Mouse (Mus musculus): ENCODE data around the gene Tanc1.

Tanc1 gene

GRCm38 (mm10) chr2:59653306-59654165, 41.7 kb downstream of the Tanc1 start:
- DNase-seq, result no peak

- DNase-seq, result peak; percentile 39
These were observed 43.6 kb downstream of the Tanc1 start for GRCm38 (mm10) chr2:59655471-59655870.

- DNase-seq, result no peak
These were observed 44.8 kb downstream of the Tanc1 start for GRCm38 (mm10) chr2:59656680-59657079.

GRCm38 (mm10) chr2:59659686-59660085, 47.8 kb downstream of the Tanc1 start:
- DNase-seq, result no peak

- DNase-seq, result no peak
These were observed 49.3 kb downstream of the Tanc1 start for GRCm38 (mm10) chr2:59660891-59661805.

- DNase-seq, result no peak
These were observed 53.1 kb downstream of the Tanc1 start for GRCm38 (mm10) chr2:59664803-59665567.

GRCm38 (mm10) chr2:59666533-59666932, 54.7 kb downstream of the Tanc1 start:
- DNase-seq, result no peak

- no peak for DNase-seq
These were observed 58.5 kb downstream of the Tanc1 start for GRCm38 (mm10) chr2:59670087-59671060.

- DNase-seq, result no peak
These were observed 59.8 kb downstream of the Tanc1 start for GRCm38 (mm10) chr2:59671671-59672070.

GRCm38 (mm10) chr2:59672086-59672485, 60.2 kb downstream of the Tanc1 start:
- DNase-seq, result no peak

GRCm38 (mm10) chr2:59672686-59673085, 60.8 kb downstream of the Tanc1 start:
- no peak for DNase-seq

- DNase-seq, result no peak
These were observed 61.5 kb downstream of the Tanc1 start for GRCm38 (mm10) chr2:59673351-59673750.

- no peak for DNase-seq
These were observed 62.0 kb downstream of the Tanc1 start for GRCm38 (mm10) chr2:59673877-59674276.

- no peak for DNase-seq
These were observed 63.6 kb downstream of the Tanc1 start for GRCm38 (mm10) chr2:59675270-59675995.

- no peak for DNase-seq
These were observed 64.2 kb downstream of the Tanc1 start for GRCm38 (mm10) chr2:59676041-59676440.

- no peak for DNase-seq
These were observed 64.6 kb downstream of the Tanc1 start for GRCm38 (mm10) chr2:59676442-59676841.

GRCm38 (mm10) chr2:59679424-59680020, 67.7 kb downstream of the Tanc1 start:
- no peak for DNase-seq

- DNase-seq, result no peak
These were observed 68.9 kb downstream of the Tanc1 start for GRCm38 (mm10) chr2:59680736-59681135.

GRCm38 (mm10) chr2:59681181-59681580, 69.3 kb downstream of the Tanc1 start:
- DNase-seq, result no peak

- no peak for DNase-seq
These were observed 73.2 kb downstream of the Tanc1 start for GRCm38 (mm10) chr2:59684864-59685605.
